Mouse (Mus musculus) liver, adult 2 months (tissue): ENCODE measurements at regions not wholly inside any gene's neighbourhood (a gene's known extent, or its start where the extent isn't known, plus 50 kb on each side); places are given as distances from the start of the nearest gene placed in this dataset.

Experiments used
- DNase-seq: peaks from one replicate; pipeline ENCODE4 v3.0.0-alpha.2; 2011; ENCODE audit warnings: low read depth, low spot score; ENCODE audit errors: extremely low read depth
- H3K27ac ChIP-seq: fragments of 200-500 bp; replicated peaks from 2 replicates; pipeline ENCODE4 v1.5.1; 2012; ENCODE audit warnings: low read depth, mild to moderate bottlenecking, control low read depth, inconsistent platforms, low read length; ENCODE audit not compliant: insufficient read depth
- H3K27me3 ChIP-seq: fragments of 200-500 bp; 2 replicates; pipeline ENCODE4 v1.6.1; 2012; ENCODE audit warnings: mild to moderate bottlenecking, moderate library complexity, low read length, inconsistent platforms; ENCODE audit not compliant: control insufficient read depth, insufficient read depth
- H3K36me3 ChIP-seq: fragments of 200-500 bp; 2 replicates; pipeline ENCODE4 v1.6.1; 2012; ENCODE audit warnings: low read length, inconsistent platforms; ENCODE audit not compliant: control insufficient read depth, insufficient read depth
- H3K4me1 ChIP-seq: fragments of 200-500 bp; 2 replicates; pipeline ENCODE4 v1.6.1; 2011; ENCODE audit warnings: low read length; ENCODE audit not compliant: control insufficient read depth, insufficient read depth
- H3K4me3 ChIP-seq: fragments of 200-500 bp; 2 replicates; pipeline ENCODE4 v1.5.1; 2011; ENCODE audit warnings: low read depth, mild to moderate bottlenecking, control low read depth, low read length, moderate library complexity; ENCODE audit not compliant: insufficient read depth
- H3K79me2 ChIP-seq: fragments of 200-500 bp; 2 replicates; pipeline ENCODE4 v1.6.1; 2012; ENCODE audit warnings: inconsistent platforms, mild to moderate bottlenecking, low read length, moderate library complexity; ENCODE audit not compliant: control insufficient read depth, insufficient read depth
- H3K9ac ChIP-seq: fragments of 200-500 bp; 2 replicates; pipeline ENCODE4 v1.6.1; 2012; ENCODE audit warnings: low read depth, mild to moderate bottlenecking, control low read depth, inconsistent platforms, low read length
- CTCF ChIP-seq: fragments of 200-500 bp; IDR thresholded peaks from 2 replicates; pipeline ENCODE4 v1.5.1; 2011; ENCODE audit warnings: low read depth, low read length, control low read depth
- POLR2A ChIP-seq: fragments of 200-500 bp; IDR thresholded peaks from 2 replicates; pipeline ENCODE4 v1.6.1; 2011; ENCODE audit warnings: low read length, control low read depth; ENCODE audit not compliant: insufficient read depth; ENCODE audit errors: extremely low read depth
- WGBS: fragments of 180-500 bp; shearing (Covaris S2); methylation state at CpG from one replicate; pipeline ENCODE4 v1.1.7; 2018; 5-methylcytosine and 5-hydroxymethylcytosine counted together

DNA sequence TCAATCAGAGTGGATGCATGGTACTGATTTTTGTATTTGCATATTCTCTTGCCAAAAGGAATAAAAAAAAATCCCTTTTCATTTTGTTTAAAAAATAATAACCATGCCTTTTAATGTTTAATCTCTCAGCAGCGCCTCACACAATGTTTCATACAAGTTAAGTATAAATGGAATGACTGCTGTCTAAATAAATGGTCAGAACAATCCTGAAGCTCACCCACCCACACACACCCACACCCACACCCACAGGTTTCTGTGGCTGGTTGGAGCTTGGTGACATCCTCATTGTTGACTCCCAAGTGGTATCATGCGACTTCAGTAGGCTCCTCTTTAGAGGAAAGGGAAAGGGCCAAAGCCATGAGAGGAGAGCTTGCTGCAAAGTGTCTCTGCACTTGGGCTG, 361.6 kb upstream of the Arid1b start:
- WGBS: 76% methylated on average over 2 of the region's 2 CpGs
- no peak for DNase-seq
- Histone ChIP-seq H3K79me2 (no peaks in the 10 kb centered on the region), H3K9ac (no peak overlapping the region), H3K27me3 (no peaks in the 10 kb centered on the region), H3K36me3 (no peaks in the 10 kb centered on the region), H3K4me3 (no peak overlapping the region), H3K4me1 (no peaks in the 10 kb centered on the region), H3K27ac (no peak overlapping the region)
- TF ChIP-seq CTCF (no peak), POLR2A (no peak)

- no peak overlapping the region for H3K4me3 ChIP-seq
- DNase-seq: no peak
- WGBS: 70% methylated on average over 3 of the region's 3 CpGs
- H3K9ac ChIP-seq: no peak overlapping the region
- no peak for TF ChIP-seq CTCF
- TF ChIP-seq POLR2A: no peak
- no peaks in the 10 kb centered on the region for H3K79me2 ChIP-seq
- no peaks in the 10 kb centered on the region for H3K36me3 ChIP-seq
- H3K27me3 ChIP-seq: no peaks in the 10 kb centered on the region
- no peaks in the 10 kb centered on the region for H3K4me1 ChIP-seq
- H3K27ac ChIP-seq: no peak overlapping the region
Measured at GRCm38 (mm10) chr17:4633771-4634170, 360.4 kb upstream of the Arid1b start.

- no peak for DNase-seq
- no peak for TF ChIP-seq CTCF
- TF ChIP-seq POLR2A: no peak
- no peaks in the 10 kb centered on the region for H3K79me2 ChIP-seq
- WGBS: 48% methylated on average over 5 of the region's 5 CpGs
- peaks cover 13% of the 10 kb centered on the region for H3K4me1 ChIP-seq
- no peaks in the 10 kb centered on the region for H3K27me3 ChIP-seq
- H3K9ac ChIP-seq: no peak overlapping the region
- no peaks in the 10 kb centered on the region for H3K36me3 ChIP-seq
- H3K4me3 ChIP-seq: no peak overlapping the region
- no peak overlapping the region for H3K27ac ChIP-seq
Measured at GRCm38 (mm10) chr17:4636796-4637353, 357.3 kb upstream of the Arid1b start.

DNA sequence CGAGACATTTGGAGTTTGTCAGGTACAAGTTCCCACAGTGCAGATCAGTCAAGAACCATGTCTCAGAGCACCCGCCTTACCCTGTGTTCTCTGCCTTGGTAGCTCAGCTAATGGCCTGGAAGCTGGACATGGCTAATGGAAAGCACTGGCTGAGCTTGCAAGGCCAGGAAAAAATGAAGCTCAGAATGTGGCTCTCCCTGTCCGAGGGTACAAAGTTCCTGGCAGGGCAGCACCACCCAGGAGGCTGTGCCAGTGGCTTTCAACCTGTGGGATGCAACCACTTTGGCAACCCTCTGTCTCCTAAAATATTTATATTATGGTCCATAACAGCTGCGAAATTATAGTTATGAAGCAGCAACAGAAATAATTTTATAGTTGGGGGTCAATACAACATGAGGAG, 354.6 kb upstream of the Arid1b start:
- Histone ChIP-seq H3K79me2 (no peaks in the 10 kb centered on the region), H3K4me1 (peaks cover 15% of the 10 kb centered on the region), H3K9ac (no peak overlapping the region), H3K27ac (peak overlapping the region; percentile 58; the same call in 1 of the 2 replicates), H3K4me3 (no peak overlapping the region), H3K27me3 (no peaks in the 10 kb centered on the region), H3K36me3 (no peaks in the 10 kb centered on the region)
- peak; percentile 89 for DNase-seq
- 57% methylated on average over 4 of the region's 4 CpGs for WGBS
- TF ChIP-seq POLR2A (no peak), CTCF (no peak)

- Histone ChIP-seq H3K9ac (no peak overlapping the region), H3K4me3 (no peak overlapping the region), H3K79me2 (no peaks in the 10 kb centered on the region), H3K27me3 (no peaks in the 10 kb centered on the region), H3K4me1 (peaks cover 16% of the 10 kb centered on the region), H3K36me3 (no peaks in the 10 kb centered on the region), H3K27ac (peak overlapping the region; percentile 14)
- 20% methylated on average over 7 of the region's 7 CpGs for WGBS
- no peak for TF ChIP-seq POLR2A
- peak; percentile 89 for DNase-seq
Measured at GRCm38 (mm10) chr17:4640555-4640954, 353.6 kb upstream of the Arid1b start.

GRCm38 (mm10) chr17:4641166-4641565, 353.0 kb upstream of the Arid1b start:
- TF ChIP-seq CTCF (no peak), POLR2A (no peak)
- Histone ChIP-seq H3K36me3 (no peaks in the 10 kb centered on the region), H3K27ac (0 out of 2 replicates have a peak overlapping the region, but pooled peaks have one; percentile 14), H3K4me1 (peaks cover 16% of the 10 kb centered on the region), H3K9ac (no peak overlapping the region), H3K27me3 (no peaks in the 10 kb centered on the region), H3K4me3 (no peak overlapping the region), H3K79me2 (no peaks in the 10 kb centered on the region)
- WGBS: 17% methylated on average over 4 of the region's 4 CpGs
- DNase-seq: peak; percentile 99
